Mouse (Mus musculus) adrenal gland, adult 2 months (tissue): ENCODE measurements around the gene Stk32c. TPM values are rescaled to one million over a fixed set of nuclear protein-coding genes. Genes with fewer than 3 reads are reported as not detected.

ENCODE experiments used
- DNase-seq: peaks from one replicate; pipeline ENCODE4 v3.0.0; 2021
- polyA plus RNA-seq: library from polyadenylated mRNA; depleted of rRNA; stranded (reverse); fragments of >200 nt; gene quantifications from 2 replicates; pipeline ENCODE4 v1.2.3, GENCODE M21; 2012
- total RNA-seq, 2 experiments: library from RNA; stranded (reverse); gene quantifications; 2 replicates each; pipeline ENCODE4 v1.2.3; 2021

Stk32c gene
- total and polyA plus RNA-seq, 3 experiments = 2.8 to 3.1 (median 3.1) TPM

GRCm38 (mm10) chr7:139229837-139230236 lies 16.7 kb upstream of the Stk32c start:
- DNase-seq = no peak

- DNase-seq = peak; percentile 46
Observed at GRCm38 (mm10) chr7:139228447-139229171, 15.5 kb upstream of the Stk32c start.

- DNase-seq = no peak
Observed at GRCm38 (mm10) chr7:139226416-139226815, 13.3 kb upstream of the Stk32c start.

GRCm38 (mm10) chr7:139224725-139225124 lies 11.6 kb upstream of the Stk32c start:
- peak; percentile 42 for DNase-seq

- peak; percentile 12 for DNase-seq
Observed at GRCm38 (mm10) chr7:139224070-139224469, 11.0 kb upstream of the Stk32c start.

GRCm38 (mm10) chr7:139222341-139222740 lies 9.2 kb upstream of the Stk32c start:
- DNase-seq = no peak

GRCm38 (mm10) chr7:139221856-139222255 lies 8.7 kb upstream of the Stk32c start:
- no peak for DNase-seq

- no peak for DNase-seq
Observed at GRCm38 (mm10) chr7:139221072-139221471, 8.0 kb upstream of the Stk32c start.

- peak; percentile 56 for DNase-seq
Observed at GRCm38 (mm10) chr7:139220303-139220702, 7.2 kb upstream of the Stk32c start.

GRCm38 (mm10) chr7:139219486-139219885 lies 6.4 kb upstream of the Stk32c start:
- DNase-seq = peak; percentile 1

- DNase-seq = peak; percentile 68
Observed at GRCm38 (mm10) chr7:139218641-139219415, 5.7 kb upstream of the Stk32c start.

GRCm38 (mm10) chr7:139217046-139217445 lies 3.9 kb upstream of the Stk32c start:
- no peak for DNase-seq

GRCm38 (mm10) chr7:139216464-139216863 lies 3.4 kb upstream of the Stk32c start:
- no peak for DNase-seq

GRCm38 (mm10) chr7:139215946-139216345 lies 2.8 kb upstream of the Stk32c start:
- peak; percentile 1 for DNase-seq

GRCm38 (mm10) chr7:139215516-139215915 lies 2.4 kb upstream of the Stk32c start:
- no peak for DNase-seq

GRCm38 (mm10) chr7:139214596-139215340 lies 1.7 kb upstream of the Stk32c start:
- peak; percentile 1 for DNase-seq

- no peak for DNase-seq
Observed at GRCm38 (mm10) chr7:139214160-139214559, 1.1 kb upstream of the Stk32c start.

GRCm38 (mm10) chr7:139213751-139214150 lies 644 bp upstream of the Stk32c start:
- DNase-seq = no peak

GRCm38 (mm10) chr7:139211761-139212160 lies 1.3 kb downstream of the Stk32c start:
- DNase-seq = no peak

- DNase-seq = peak; percentile 80
Observed at GRCm38 (mm10) chr7:139208773-139209095, 4.4 kb downstream of the Stk32c start.

- peak; percentile 44 for DNase-seq
Observed at GRCm38 (mm10) chr7:139208023-139208772, 4.9 kb downstream of the Stk32c start.

- no peak for DNase-seq
Observed at GRCm38 (mm10) chr7:139201209-139201608, 11.9 kb downstream of the Stk32c start.
